Mouse (Mus musculus) heart, postnatal 14 days (tissue): ENCODE data around the gene Sgsm2. TPM values are rescaled to one million over a fixed set of nuclear protein-coding genes. Genes with fewer than 3 reads are reported as not detected.

Experiments used
- DNase-seq, 2 experiments: peaks; one replicate each; pipeline ENCODE4 v3.0.0; 2021 to 2022
- intact Hi-C: fragments of 180-260 bp; cut with DNase I; formaldehyde crosslinking; loops from one replicate; pipeline ENCODE4 v1.15.1; 2025
- microRNA-seq, 2 experiments: library from miRNA; unstranded; fragments of <30 nt; microRNA quantifications; one replicate each; pipeline ENCODE4 v1.2.0; 2021 to 2022
- total RNA-seq, 2 experiments: library from RNA; stranded (reverse); gene quantifications; 2 replicates each; pipeline ENCODE4 v1.2.3; 2021

The Sgsm2 gene
- total RNA-seq, 2 experiments from 2014 or later: 7.0 to 7.3 TPM

DNA sequence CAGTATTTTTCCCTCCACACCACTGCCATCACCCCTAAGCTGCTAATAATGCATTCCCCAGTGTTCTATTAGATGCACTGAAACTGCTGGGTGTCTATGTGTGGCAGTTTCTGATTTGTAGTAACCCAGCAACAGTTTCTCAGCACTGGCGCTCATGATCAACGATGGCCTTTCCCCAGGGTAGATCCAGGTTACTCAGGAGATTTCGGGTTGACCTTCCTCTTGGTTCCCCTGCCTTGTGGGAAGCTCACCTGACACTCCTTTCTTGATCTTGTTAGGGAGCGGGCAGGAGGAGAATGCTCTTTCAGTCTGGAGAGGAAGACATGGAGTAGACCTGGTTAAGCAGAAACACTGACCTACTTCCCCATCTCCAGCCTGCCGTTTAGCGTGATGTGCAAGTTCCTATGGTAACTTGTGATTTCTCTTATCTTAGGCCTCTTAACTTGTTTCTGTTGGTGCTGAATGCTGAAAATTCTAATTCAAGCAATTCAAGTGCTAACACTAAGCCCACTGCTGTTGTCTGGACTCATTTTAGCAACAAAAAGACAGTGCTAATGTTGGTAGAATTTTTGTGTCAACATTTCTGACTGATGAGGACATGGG, 88.5 kb downstream of the Sgsm2 start:
- DNase-seq: no peak
- intact Hi-C loops: no loop called here

DNA sequence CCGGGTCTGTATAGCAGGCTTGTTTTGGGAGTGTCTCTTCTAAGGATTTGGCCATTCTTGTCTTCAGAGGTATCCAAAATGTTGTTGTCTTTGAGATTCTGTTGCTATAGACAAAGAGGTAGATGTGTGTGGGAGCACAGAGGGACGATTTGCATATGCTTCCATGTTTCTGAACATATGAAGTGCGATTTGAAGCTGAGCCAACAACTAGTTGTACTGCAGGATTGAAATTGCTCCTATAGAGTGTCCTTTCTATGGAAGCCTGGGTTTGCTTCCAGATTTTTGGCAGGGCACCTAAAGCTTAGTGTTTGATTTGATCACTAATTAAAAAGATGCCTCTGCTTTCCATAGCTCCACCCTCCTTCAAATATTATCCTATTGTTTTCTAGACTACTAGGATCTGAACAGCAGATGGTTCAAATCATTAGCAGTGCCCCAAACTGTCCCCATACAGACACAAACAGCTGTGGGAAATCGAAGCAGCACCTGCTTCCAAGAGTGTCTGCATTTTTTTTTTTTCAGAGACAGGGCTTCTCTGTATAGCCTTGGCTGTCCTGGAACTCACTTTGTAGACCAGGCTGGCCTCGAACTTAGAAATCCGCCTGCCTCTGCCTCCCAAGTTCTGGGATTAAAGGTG, 89.5 kb downstream of the Sgsm2 start:
- no peak for DNase-seq

DNA sequence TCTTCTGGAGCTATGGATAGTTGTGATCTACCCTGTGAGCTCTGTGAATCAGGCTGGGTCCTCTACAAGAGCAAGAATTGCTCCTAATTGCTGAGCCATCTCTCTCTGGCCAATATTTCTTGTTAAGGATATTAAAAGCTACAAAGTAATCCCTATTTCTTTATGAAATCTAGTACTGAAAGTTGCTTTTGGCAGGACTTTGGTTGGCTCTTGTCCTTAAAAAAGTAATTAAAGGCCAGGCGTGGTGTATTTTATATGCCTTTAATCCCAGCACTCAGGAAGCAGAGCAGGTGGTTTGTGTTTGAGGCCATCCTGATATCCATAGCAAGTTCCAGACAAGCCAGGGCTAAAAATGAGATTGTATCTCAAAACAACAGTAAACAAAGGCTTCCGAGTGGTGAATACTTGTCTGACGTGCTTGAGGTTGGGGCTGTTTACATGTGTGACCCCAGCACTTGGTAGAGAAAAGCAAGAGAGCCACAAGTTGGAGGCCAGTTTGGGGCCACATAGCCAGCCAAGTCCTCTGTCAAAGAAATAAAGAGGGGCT, 92.7 kb downstream of the Sgsm2 start:
- no peak for DNase-seq
- intact Hi-C loops: no loop called here

More for the DNA sequence above, 89.5 kb downstream of the Sgsm2 start:
- intact Hi-C loops: no loop called here

DNA sequence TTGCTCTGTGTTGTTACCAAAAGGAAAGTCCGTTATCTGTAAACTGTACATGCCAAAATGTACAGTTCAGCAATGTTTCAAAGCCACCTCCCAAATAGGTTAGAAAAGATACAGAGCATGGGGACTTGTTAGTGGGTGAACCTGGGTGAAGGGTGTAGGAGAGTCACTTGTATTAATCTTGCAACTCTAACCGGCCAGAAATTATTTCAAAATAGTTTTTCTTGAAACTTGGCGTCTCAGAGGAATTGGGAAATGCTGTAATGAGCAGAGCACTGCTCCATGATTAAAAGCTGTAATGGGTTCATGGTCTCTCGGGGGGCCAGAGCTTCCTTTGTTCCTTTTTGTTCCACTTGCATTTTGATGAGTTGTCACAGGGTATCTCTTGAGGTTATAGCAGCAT, 96.2 kb downstream of the Sgsm2 start:
- DNase-seq: no peak
- intact Hi-C loops: no loop called here

Small RNA genes lying within 50 kb of the gene (microRNA-seq; reads per million reads assigned to microRNA genes)
- 0 to 1.6 reads per million in 2 experiments for gene Mir6926

Other genes starting within 250 kb of the Sgsm2 start
- gene Cluh, start 247.6 kb downstream of the Sgsm2 start, total RNA-seq: 100 to 1,000 TPM; 215 to 219 TPM
- gene Pafah1b1, start 172.4 kb downstream of the Sgsm2 start, total RNA-seq: 100 to 1,000 TPM; 200 to 201 TPM
- 10 to 100 TPM; 11.2 to 14.2 TPM for gene Mettl16, start 126.2 kb downstream of the Sgsm2 start, total RNA-seq
- gene Mnt, start 66.1 kb downstream of the Sgsm2 start, total RNA-seq: 10 to 100 TPM; 10.5 to 11.6 TPM
- 10 to 100 TPM; 13.5 to 14.2 TPM for gene Tsr1, start 1.0 kb upstream of the Sgsm2 start, total RNA-seq
- 10 to 100 TPM; 19.2 to 20.9 TPM for gene Smg6, start 28.8 kb upstream of the Sgsm2 start, total RNA-seq
- 10 to 100 TPM; 31.5 to 34.3 TPM for gene Srr, start 28.9 kb upstream of the Sgsm2 start, total RNA-seq